Mouse (Mus musculus): ENCODE results near the gene Asb11. TPM values are rescaled to one million over a fixed set of nuclear protein-coding genes. Genes with fewer than 3 reads are reported as not detected.
A peak's percentile ranks its signal among the peaks of the same experiment; 100 is the strongest.

Asb11 gene
- polyA plus RNA-seq, 2 experiments from 2014 or later: not detected

- ATAC-seq: no peak
These were observed 9.3 kb downstream of the Asb11 start for GRCm38 (mm10) chrX:164446106-164446551.

GRCm38 (mm10) chrX:164446835-164447681 is 10.3 kb downstream of the Asb11 start:
- ATAC-seq: no peak

GRCm38 (mm10) chrX:164447682-164448071 is 10.9 kb downstream of the Asb11 start:
- no peak for ATAC-seq

GRCm38 (mm10) chrX:164449201-164449600 is 12.4 kb downstream of the Asb11 start:
- peak; percentile 54 for ATAC-seq

GRCm38 (mm10) chrX:164459205-164459878 is 22.5 kb downstream of the Asb11 start:
- ATAC-seq: no peak

- ATAC-seq: no peak
These were observed 65.5 kb downstream of the Asb11 start for GRCm38 (mm10) chrX:164502258-164502657.

GRCm38 (mm10) chrX:164505709-164506498 is 69.1 kb downstream of the Asb11 start, which contains the start of gene Asb9:
Gene Asb9, plus strand, starts transcription at chrX:164506327.
- ATAC-seq: no peak

GRCm38 (mm10) chrX:164507068-164507467 is 70.3 kb downstream of the Asb11 start:
- no peak for ATAC-seq

- no peak for ATAC-seq
These were observed 71.9 kb downstream of the Asb11 start for GRCm38 (mm10) chrX:164508728-164509127.

Other genes starting within 250 kb of the Asb11 start
- not detected for gene Bmx, start 178.8 kb upstream of the Asb11 start, polyA plus RNA-seq (2017; shearing (Covaris generic))
- not detected for gene Pir, start 167.6 kb upstream of the Asb11 start, polyA plus RNA-seq (2017; shearing (Covaris generic))
- not detected for gene Vegfd, start 63.6 kb upstream of the Asb11 start, polyA plus RNA-seq (2017; shearing (Covaris generic))
- 1 to 10 TPM; 7.7 to 8.3 TPM for gene Piga, start 17.2 kb upstream of the Asb11 start, polyA plus RNA-seq (2017; shearing (Covaris generic))
- gene Asb9, start 69.3 kb downstream of the Asb11 start, polyA plus RNA-seq (2017; shearing (Covaris generic)): not detected

Measured in CD4-positive, CD25-positive, alpha-beta regulatory T cell, adult 4 months (primary cell).